Mouse (Mus musculus) liver, postnatal 0 days (tissue): ENCODE measurements around the gene Diras2.

Source experiments
- CTCF ChIP-seq: sonication (generic); IDR thresholded peaks from 2 replicates; pipeline ENCODE4 v1.5.1; 2016; ENCODE audit warnings: antibody characterized with exemption, low read depth
- EP300 ChIP-seq: IDR thresholded peaks from 2 replicates; pipeline ENCODE4 v1.6.1; 2016; ENCODE audit warnings: antibody characterized with exemption, low read depth, mild to moderate bottlenecking

DNA sequence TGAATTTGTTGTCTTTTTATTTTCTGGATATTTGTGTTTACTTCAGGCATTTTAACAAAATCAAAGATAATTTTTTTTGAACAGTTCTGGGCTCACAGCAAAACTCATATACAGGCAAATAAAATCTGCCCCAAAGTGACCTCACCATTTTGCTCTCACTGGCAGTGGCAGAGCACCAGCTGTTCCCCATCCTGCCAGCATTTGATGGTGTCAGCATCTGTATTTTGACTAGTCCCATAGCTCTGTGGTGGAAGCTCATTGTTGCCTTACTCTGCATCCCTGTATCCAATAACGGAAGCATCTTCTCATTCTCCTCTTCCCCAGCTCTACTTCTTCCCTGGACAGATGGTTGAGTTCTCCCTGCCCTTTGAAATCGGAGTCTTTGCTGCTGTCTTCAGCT is 47.7 kb upstream of the Diras2 start:
- no peak for TF ChIP-seq EP300
- no peak for TF ChIP-seq CTCF
